Mouse (Mus musculus) embryonic facial prominence, embryonic 11.5 days (tissue): ENCODE data around the gene Sbf2. TPM values are rescaled to one million over a fixed set of nuclear protein-coding genes. Genes with fewer than 3 reads are reported as not detected.
"Not testable (repeated sequence)": the region's sequence is repeated elsewhere in the genome, so short reads cannot be mapped to it uniquely, and the experiment has no call there.

ENCODE experiments used
- ATAC-seq: fragments of 200-750 bp; cut with Nextera tagmentation; replicated peaks from 2 replicates; pipeline ENCODE4 v1.8.0; 2017; ENCODE audit warnings: low read depth; ENCODE audit not compliant: insufficient number of reproducible peaks, low FRiP score, low TSS enrichment
- DNase-seq: peaks from one replicate; pipeline ENCODE4 v3.0.0-alpha.2; 2015; ENCODE audit warnings: low spot score
- H3K27ac ChIP-seq: fragments of 300-500 bp; sonication (generic); replicated peaks from 2 replicates; pipeline ENCODE4 v1.5.1; 2014; ENCODE audit warnings: mild to moderate bottlenecking, low read depth, low read length, control low read depth
- H3K27me3 ChIP-seq: fragments of 300-500 bp; sonication (generic); 2 replicates; pipeline ENCODE4 v1.6.1; 2014; ENCODE audit warnings: mild to moderate bottlenecking, low read length, moderate library complexity, mixed read lengths; ENCODE audit not compliant: control insufficient read depth, insufficient read depth
- H3K36me3 ChIP-seq: fragments of 300-500 bp; sonication (generic); replicated peaks from 2 replicates; pipeline ENCODE4 v1.6.1; 2014; ENCODE audit warnings: low read depth, mild to moderate bottlenecking, low read length, moderate library complexity, mixed read lengths; ENCODE audit not compliant: control insufficient read depth, insufficient read depth
- H3K4me1 ChIP-seq: fragments of 300-500 bp; sonication (generic); 2 replicates; pipeline ENCODE4 v1.6.1; 2014; ENCODE audit warnings: low read length, mixed read lengths; ENCODE audit not compliant: control insufficient read depth, insufficient read depth
- H3K4me2 ChIP-seq: fragments of 300-500 bp; sonication (generic); 2 replicates; pipeline ENCODE4 v1.6.1; 2014; ENCODE audit warnings: low read depth, mild to moderate bottlenecking, control low read depth, low read length, moderate library complexity
- H3K4me3 ChIP-seq: fragments of 300-500 bp; sonication (generic); 2 replicates; pipeline ENCODE4 v1.5.1; 2014; ENCODE audit warnings: low read depth, low read length, control low read depth
- H3K9ac ChIP-seq: fragments of 300-500 bp; sonication (generic); replicated peaks from 2 replicates; pipeline ENCODE4 v1.6.1; 2014; ENCODE audit warnings: mild to moderate bottlenecking, control low read depth, low read length
- H3K9me3 ChIP-seq: fragments of 300-500 bp; sonication (generic); replicated peaks from 2 replicates; pipeline ENCODE4 v1.6.1; 2016; ENCODE audit warnings: mild to moderate bottlenecking, low read length, inconsistent platforms, mixed read lengths; ENCODE audit not compliant: control insufficient read depth
- WGBS: fragments of 180-500 bp; shearing (Covaris S2); extraction: QIAGEN DNeasy Blood & Tissue Kit; methylation state at CpG from one replicate; pipeline ENCODE4 v1.1.7; 2014; 5-methylcytosine and 5-hydroxymethylcytosine counted together
- polyA plus RNA-seq: library from polyadenylated mRNA; unstranded; fragments of >200 nt; fragmentation: Nextera tagmentation; extraction: Ambion mirVana; gene quantifications from 2 replicates; pipeline ENCODE4 v1.2.1, GENCODE M21; 2014

Gene Sbf2
- polyA plus RNA-seq, 1 experiment from 2014 or later: 25.4 TPM

GRCm38 (mm10) chr7:110392576-110392975, 222.1 kb downstream of the Sbf2 start:
- WGBS: 88% methylated on average over 6 of the region's 6 CpGs
- Histone ChIP-seq H3K27me3 (no peaks in the 10 kb centered on the region), H3K36me3 (no peaks in the 10 kb centered on the region), H3K4me2 (no peak overlapping the region), H3K27ac (no peak overlapping the region), H3K4me1 (no peaks in the 10 kb centered on the region), H3K9me3 (no peaks in the 10 kb centered on the region), H3K9ac (no peak overlapping the region), H3K4me3 (no peak overlapping the region)
- DNase-seq (no peak), ATAC-seq (no peak)

DNA sequence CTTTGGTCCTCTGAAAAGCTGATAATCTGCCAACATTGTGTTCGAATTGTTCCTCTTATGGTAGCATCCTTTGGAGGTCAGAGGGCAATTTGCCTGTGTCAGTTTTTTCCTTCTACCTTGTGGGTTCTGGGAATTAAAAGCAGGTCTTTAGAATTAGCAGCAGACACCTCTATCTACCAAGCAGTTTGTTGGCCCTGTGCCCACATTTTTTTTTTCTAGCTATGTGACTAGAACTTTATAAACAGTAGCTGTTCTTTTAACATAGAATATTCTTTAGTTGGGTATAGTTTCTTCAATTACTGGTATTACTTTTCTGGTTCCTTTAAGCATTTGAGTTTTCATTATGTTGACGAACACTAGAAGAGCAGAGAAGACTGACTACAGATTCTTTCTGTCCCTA, 223.1 kb downstream of the Sbf2 start:
- H3K27ac ChIP-seq: no peak overlapping the region
- DNase-seq: no peak
- no peaks in the 10 kb centered on the region for H3K9me3 ChIP-seq
- H3K9ac ChIP-seq: no peak overlapping the region
- 71% methylated on average over 2 of the region's 2 CpGs for WGBS
- H3K27me3 ChIP-seq: no peaks in the 10 kb centered on the region
- no peaks in the 10 kb centered on the region for H3K36me3 ChIP-seq
- no peak overlapping the region for H3K4me2 ChIP-seq
- no peaks in the 10 kb centered on the region for H3K4me1 ChIP-seq
- no peak overlapping the region for H3K4me3 ChIP-seq
- ATAC-seq: no peak

- not testable (repeated sequence) for H3K36me3 ChIP-seq, H3K9ac ChIP-seq, H3K27me3 ChIP-seq, H3K4me3 ChIP-seq, H3K9me3 ChIP-seq, H3K4me2 ChIP-seq, DNase-seq, H3K4me1 ChIP-seq, H3K27ac ChIP-seq, ATAC-seq
- 68% methylated on average over 2 of the region's 2 CpGs for WGBS
Measured at GRCm38 (mm10) chr7:110388889-110389288, 225.8 kb downstream of the Sbf2 start.

GRCm38 (mm10) chr7:110387565-110387964, 227.2 kb downstream of the Sbf2 start:
- ATAC-seq (no peak), DNase-seq (no peak)
- no peak overlapping the region for H3K4me2 ChIP-seq
- no peak overlapping the region for H3K27ac ChIP-seq
- no peaks in the 10 kb centered on the region for H3K4me1 ChIP-seq
- no peak overlapping the region for H3K4me3 ChIP-seq
- WGBS: 45% methylated on average over 2 of the region's 2 CpGs
- no peaks in the 10 kb centered on the region for H3K9me3 ChIP-seq
- no peak overlapping the region for H3K9ac ChIP-seq
- H3K36me3 ChIP-seq: no peaks in the 10 kb centered on the region
- H3K27me3 ChIP-seq: no peaks in the 10 kb centered on the region

DNA sequence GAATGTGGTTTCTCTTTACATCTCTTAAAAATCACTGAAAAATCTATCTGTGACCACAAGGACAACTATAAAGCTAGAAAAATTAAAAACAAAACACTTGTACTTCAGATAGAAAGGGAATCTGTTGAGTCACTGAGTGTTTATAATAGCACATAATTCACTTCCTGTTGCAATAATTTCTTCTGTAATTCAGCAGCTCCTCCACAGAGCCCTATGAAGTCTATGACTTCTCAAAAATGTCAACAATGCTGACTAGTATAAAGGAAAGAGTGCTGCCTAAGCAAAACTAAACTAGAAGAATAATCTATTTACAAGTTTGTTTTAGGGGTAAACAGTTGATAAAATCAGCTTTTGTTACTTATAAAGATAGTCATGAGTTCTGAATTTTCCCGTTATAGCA, 229.2 kb downstream of the Sbf2 start:
- Histone ChIP-seq H3K36me3 (no peaks in the 10 kb centered on the region), H3K4me3 (no peak overlapping the region), H3K9ac (no peak overlapping the region), H3K4me2 (no peak overlapping the region), H3K27me3 (no peaks in the 10 kb centered on the region), H3K9me3 (no peaks in the 10 kb centered on the region), H3K27ac (no peak overlapping the region), H3K4me1 (no peaks in the 10 kb centered on the region)
- DNase-seq (no peak), ATAC-seq (no peak)
- 95% methylated on average over 1 of the region's 1 CpGs for WGBS

DNA sequence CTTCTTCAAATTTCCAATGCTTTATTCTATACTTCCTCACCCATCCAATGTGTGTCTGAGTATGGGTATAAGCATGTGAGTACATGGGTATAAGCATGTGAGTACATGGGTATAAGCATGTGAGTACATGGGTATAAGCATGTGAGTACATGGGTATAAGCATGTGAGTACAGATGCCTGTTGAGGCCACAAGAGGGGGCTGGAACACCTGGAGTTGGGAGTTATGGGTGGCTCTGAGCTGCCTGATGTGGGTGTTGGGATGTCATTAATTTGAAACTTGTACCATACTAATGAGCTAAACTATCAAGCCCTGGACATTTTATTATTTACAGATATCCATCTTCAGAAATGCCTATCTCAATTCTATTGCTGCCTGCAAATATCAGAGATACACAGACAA, 230.4 kb downstream of the Sbf2 start:
- Histone ChIP-seq H3K4me3 (no peak overlapping the region), H3K27ac (no peak overlapping the region), H3K27me3 (no peaks in the 10 kb centered on the region), H3K9ac (no peak overlapping the region), H3K36me3 (no peaks in the 10 kb centered on the region), H3K4me2 (no peak overlapping the region), H3K9me3 (no peaks in the 10 kb centered on the region), H3K4me1 (no peaks in the 10 kb centered on the region)
- ATAC-seq (no peak), DNase-seq (no peak)

GRCm38 (mm10) chr7:110381625-110382024, 233.1 kb downstream of the Sbf2 start:
- H3K9ac ChIP-seq: no peak overlapping the region
- H3K27ac ChIP-seq: no peak overlapping the region
- no peaks in the 10 kb centered on the region for H3K36me3 ChIP-seq
- no peak overlapping the region for H3K4me3 ChIP-seq
- ATAC-seq (no peak), DNase-seq (no peak)
- H3K9me3 ChIP-seq: no peaks in the 10 kb centered on the region
- H3K4me1 ChIP-seq: no peaks in the 10 kb centered on the region
- H3K27me3 ChIP-seq: no peaks in the 10 kb centered on the region
- WGBS: 87% methylated on average over 3 of the region's 3 CpGs
- no peak overlapping the region for H3K4me2 ChIP-seq

- Histone ChIP-seq H3K36me3 (no peaks in the 10 kb centered on the region), H3K4me2 (no peak overlapping the region), H3K9ac (no peak overlapping the region), H3K27me3 (no peaks in the 10 kb centered on the region), H3K27ac (no peak overlapping the region), H3K4me1 (no peaks in the 10 kb centered on the region), H3K9me3 (no peaks in the 10 kb centered on the region), H3K4me3 (no peak overlapping the region)
- DNase-seq (no peak), ATAC-seq (no peak)
- 73% methylated on average over 10 of the region's 10 CpGs for WGBS
Measured at GRCm38 (mm10) chr7:110379335-110379914, 235.3 kb downstream of the Sbf2 start.
